Mouse (Mus musculus): ENCODE data around the gene Slc25a27.

The Slc25a27 gene

DNA sequence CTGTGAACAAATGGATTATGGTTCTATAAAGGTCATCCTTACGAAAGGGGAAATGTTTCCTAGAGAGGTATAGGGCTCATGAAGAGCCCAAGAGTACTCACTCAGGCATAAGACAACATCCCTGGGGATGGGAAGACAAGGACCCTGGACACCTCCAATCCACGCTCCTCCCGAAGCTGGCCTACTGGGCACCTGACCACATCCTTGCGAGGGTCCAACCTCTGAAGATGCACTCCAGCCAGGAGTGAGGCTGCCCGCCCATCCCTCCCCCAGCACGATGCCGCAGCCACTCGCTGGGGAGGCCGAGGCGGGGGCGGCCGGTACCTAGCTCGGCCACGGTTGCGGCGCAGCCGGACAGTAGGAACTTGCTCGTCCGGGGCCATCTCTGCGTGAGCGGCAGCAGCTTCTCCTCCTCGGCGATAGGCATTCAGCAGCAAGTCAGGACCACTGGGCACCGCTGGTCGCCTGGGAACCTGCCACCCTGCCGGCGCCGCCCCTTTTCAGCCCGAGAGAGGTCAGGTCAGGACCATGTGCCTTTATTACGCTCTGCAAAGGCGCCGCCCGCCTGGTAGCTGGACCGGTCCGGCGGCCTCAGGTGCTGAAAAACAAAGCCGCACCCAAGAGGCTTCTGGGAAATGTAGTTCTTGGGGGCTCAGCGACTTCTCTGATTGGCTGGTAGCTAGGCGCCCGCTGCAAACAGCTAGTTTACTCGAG, at the start of gene Slc25a27:
Slc25a27 (minus strand) TSS at position 639 of the 714 bp plus-strand sequence.
- DNase-seq (ENCODE audit: low spot score), result peak; percentile 87

DNA sequence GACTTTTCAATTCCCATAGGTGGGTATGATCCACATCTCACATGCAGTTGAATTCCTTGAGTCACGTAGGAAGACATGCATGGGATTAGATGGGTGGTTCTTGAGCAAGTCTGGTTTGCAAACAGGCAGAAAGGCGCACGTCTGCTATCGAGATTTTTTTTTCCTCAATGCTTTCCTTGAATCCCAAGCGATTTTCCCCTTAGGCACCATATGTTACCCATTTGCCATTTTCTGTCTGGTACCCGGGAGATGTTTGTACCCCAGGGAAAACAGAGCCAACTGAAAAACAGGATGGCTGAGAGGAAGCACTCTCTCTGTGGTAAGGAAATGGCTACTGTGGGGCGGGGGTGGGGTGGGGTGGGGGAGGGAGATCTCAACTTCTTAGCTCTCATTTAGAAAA, 49.6 kb upstream of the Slc25a27 start:
- DNase-seq (ENCODE audit: low spot score), result no peak

GRCm38 (mm10) chr17:43714191-43714590, 47.2 kb upstream of the Slc25a27 start:
- DNase-seq (ENCODE audit: low spot score), result no peak

DNA sequence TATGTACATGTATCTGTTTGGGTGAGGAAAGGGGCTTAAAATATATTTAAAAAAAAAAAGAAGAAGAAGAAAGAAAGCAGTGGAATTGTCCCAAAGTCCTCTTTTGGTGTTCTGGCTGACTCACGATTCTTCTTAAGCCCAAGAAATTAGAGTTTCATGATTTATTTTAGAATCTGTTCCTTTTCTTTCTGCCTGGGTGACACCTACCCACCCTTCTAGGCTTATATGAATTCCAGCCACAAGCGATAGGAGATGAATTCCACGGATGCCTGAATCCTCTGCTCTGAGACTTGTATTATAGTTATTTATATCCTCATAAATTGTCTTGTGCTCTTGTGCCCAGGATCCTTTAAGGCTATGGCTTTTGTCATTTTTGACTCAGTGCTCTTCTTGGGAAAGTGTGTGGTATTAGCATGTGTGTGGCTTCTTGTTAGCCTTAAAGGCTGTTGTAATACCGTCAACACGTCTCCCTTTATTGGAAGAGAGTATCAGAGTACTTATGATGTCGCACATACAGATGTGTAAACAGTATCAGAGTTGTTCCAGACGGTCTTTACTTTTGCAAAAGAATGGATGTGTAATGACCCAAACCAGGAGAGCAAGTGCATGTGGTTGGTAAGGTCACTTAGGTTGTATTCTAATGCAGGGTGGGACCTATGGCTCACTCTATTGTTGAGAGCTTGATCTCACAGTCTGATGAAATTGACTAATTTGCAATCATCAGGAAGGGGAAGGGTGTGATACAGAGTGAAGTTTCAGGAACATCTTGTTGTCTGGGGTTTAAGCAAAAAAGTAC, 44.7 kb upstream of the Slc25a27 start:
- no peak for DNase-seq (ENCODE audit: low spot score)

GRCm38 (mm10) chr17:43707254-43707653, 40.2 kb upstream of the Slc25a27 start:
- no peak for DNase-seq (ENCODE audit: low spot score)

GRCm38 (mm10) chr17:43706749-43707148, 39.7 kb upstream of the Slc25a27 start:
- DNase-seq (ENCODE audit: low spot score), result no peak

GRCm38 (mm10) chr17:43704216-43704930, 37.4 kb upstream of the Slc25a27 start:
- DNase-seq (ENCODE audit: low spot score), result no peak

DNA sequence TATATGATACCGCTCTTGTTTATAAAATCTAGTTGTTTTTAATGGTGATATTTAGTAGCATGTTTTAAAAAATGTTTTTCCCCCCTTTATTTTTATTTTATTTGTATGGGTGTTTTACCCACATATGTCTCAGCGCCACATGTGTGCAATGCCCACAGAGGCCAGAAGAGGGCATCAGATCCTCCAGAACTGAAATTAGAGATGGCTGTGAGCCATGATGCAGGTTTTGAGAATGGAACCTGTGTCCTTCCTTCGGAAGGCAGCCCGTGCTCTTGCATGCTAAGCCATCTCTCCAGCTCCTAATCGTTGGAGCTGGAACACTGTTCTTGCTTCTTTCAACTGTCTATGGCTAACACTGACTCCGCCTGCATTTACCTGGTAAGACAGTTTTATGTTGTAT, 34.0 kb upstream of the Slc25a27 start:
- DNase-seq (ENCODE audit: low spot score), result no peak

DNA sequence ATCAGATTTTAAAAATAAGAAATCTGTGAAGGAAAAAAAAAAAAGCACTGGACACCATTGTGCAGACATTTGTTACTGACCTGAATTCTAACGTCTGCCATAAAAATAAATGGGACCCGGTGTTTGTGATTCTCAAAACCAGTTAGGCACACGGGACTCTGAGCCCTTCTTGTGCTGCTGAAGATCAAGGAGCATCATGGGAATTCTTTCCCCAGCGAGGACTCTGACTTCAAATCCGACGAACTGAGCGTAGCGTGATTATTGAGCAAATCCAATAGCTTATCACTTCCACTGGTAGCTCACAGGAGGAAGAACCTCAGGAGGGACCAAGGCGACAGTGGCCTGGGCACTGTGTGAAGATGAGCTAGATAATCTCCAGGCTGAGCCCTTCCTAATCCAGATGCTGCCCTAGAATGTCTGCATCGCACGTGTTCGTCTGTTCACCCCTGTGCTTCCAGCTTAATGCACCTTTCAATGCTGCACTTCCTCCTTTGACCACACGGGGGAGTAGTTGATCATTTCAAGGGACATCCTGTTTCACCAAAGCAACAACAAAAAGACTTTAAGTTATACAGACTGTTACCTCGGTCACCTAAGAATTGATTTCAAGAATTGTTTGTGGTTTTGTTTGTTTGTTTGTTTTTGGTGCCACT, 32.1 kb upstream of the Slc25a27 start:
- DNase-seq (ENCODE audit: low spot score), result no peak

- no peak for DNase-seq (ENCODE audit: low spot score)
These were observed 22.6 kb upstream of the Slc25a27 start for GRCm38 (mm10) chr17:43689591-43689990.

- DNase-seq (ENCODE audit: low spot score), result no peak
These were observed 17.6 kb upstream of the Slc25a27 start for GRCm38 (mm10) chr17:43684638-43685037.

- no peak for DNase-seq (ENCODE audit: low spot score)
These were observed 17.1 kb upstream of the Slc25a27 start for GRCm38 (mm10) chr17:43684086-43684485.

DNA sequence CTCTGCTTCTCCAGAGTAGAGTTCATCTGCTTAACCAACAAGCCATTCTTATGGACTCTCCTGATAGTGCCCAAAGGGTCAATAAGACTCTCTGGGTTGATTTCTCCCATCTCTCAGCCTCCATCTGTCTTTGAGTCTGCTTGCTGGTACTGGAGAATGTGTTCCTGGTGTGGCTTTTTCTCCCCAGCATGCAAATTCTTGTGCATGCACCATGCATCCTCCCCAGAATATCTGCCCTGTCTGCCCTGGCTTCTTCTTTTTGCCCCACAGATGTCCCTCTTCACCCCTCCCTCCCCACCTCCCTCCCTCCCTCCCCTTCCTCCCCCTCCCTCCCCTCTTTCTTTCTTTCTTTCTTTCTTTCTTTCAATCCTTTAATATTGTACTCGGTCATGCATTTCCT, 10.3 kb upstream of the Slc25a27 start:
- no peak for DNase-seq (ENCODE audit: low spot score)

DNA sequence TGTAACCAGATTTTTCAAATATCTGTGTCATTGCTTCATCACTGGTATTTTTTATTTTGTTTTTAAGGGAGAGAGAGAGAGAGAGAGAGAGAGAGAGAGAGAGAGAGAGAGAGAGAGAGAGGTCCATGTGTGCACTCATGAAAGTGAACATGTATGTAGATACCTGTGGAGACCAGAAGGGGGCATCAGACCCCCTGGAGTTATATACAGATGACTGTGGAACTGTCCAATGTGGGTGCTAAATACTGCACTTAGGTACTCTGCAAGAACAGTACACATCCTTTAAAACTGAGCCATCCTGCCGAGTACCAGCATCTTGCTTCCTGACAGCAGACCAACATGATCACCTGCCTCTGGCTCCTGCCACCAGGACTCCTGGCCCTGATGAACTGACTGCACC, 9.2 kb upstream of the Slc25a27 start:
- DNase-seq (ENCODE audit: low spot score), result no peak

DNA sequence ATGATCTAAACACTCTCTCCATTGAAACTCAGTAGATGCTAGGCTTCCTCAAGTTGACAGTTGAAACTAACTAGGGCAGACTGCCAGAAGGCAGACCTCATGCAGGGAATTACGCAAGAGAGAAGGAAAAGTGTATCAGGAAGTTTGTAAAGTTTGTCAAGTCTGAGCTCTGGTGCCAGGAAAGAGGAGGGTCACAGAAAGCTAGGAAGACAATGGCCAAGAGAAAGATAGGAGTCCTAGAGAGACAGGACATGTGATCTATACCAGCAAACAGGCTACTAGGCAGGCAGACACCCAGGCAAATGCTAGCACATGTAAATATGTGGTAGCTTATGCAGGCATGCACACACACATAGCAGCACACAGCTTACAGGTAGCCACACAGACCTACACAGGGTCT, 8.2 kb upstream of the Slc25a27 start:
- peak; percentile 13 for DNase-seq (ENCODE audit: low spot score)

DNA sequence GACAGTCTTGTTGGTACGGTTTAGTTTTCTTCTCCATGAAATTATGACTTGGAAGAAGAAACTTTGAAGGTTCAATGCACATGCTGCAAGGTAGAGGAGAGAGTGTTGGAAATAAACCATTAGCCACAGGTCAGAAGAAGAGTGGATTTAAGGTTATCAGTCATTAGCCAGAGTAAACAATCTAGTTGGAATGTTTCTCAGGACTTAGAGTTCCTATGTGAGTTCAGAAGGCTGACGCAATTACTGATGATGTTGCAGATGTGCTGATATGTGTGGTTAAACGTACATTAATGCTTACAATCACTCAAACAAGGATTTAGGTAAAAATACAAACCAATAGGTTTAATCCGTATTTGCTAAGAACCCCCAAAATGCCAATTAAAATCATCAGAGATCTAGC, 4.9 kb upstream of the Slc25a27 start:
- no peak for DNase-seq (ENCODE audit: low spot score)

- DNase-seq (ENCODE audit: low spot score), result no peak
These were observed 2.2 kb upstream of the Slc25a27 start for GRCm38 (mm10) chr17:43669145-43669695.

DNA sequence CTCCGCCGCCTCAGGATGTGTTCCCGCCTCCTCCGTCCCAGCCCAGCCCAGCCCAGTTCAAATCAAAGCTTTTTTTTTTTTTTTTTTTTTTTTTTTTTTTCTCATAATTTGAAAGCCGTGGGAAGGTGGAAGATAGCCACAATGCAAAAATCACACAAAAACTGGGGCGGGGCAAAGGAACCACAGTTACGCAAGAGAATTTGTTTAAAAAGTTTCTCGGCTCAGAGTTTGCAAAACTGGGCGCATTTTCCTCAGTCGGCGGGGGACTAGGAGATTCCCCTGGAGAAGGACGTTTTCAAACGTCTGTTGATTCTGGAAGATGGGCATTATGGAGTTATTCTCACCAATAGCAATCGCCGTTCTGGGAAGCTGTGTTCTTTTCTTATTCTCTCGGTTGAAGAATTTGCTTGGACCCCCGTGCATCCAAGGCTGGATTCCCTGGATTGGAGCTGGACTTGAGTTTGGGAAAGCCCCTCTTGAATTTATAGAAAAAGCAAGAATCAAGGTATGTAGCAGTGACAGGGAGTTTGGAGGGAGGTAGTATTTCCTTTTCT, 353 bp upstream of the Slc25a27 start, which contains the start of gene Cyp39a1:
Cyp39a1 (plus strand) TSS at position 136 of the 554 bp plus-strand sequence.
- no peak for DNase-seq (ENCODE audit: low spot score)

GRCm38 (mm10) chr17:43651314-43652046, 15.5 kb downstream of the Slc25a27 start:
- no peak for DNase-seq (ENCODE audit: low spot score)

- no peak for DNase-seq (ENCODE audit: low spot score)
These were observed 17.2 kb downstream of the Slc25a27 start for GRCm38 (mm10) chr17:43649641-43650436.

All from ovary, adult 18-20 months (tissue).